9 mouse cellular contexts compared by ENCODE assay signal in genomic region chr11:72569671-72570318, GRCm38 (mm10). TPM values are rescaled to one million over a fixed set of nuclear protein-coding genes. Genes with fewer than 3 reads are reported as not detected.
DNase-seq lines count a peak whose midpoint lies in the region; ATAC-seq and TF ChIP-seq lines count a peak whose summit lies in the region.
"Had no signal": no experiment of that assay in that cellular context is flagged by ENCODE, and none has a peak within 500 bp of the region (broad histone marks: within the 10 kb centered on the region; RNA-seq: fewer than 3 reads in every experiment).

No protein-coding gene starts in this region.

- peak; percentile 79 for DNase-seq in heart, adult 11 months
- no peak for DNase-seq in CH12.LX (ENCODE audit: extremely low read depth)
- DNase-seq in embryonic facial prominence, embryonic 10.5 days (ENCODE audit: low spot score): no peak
- no peak for DNase-seq in cerebellum, postnatal 36 days
- DNase-seq in T-cell, adult 2 months (ENCODE audit: low spot score): no peak

- H3K79me2 ChIP-seq in CH12.LX (replicated peaks; ENCODE audit: control insufficient read depth, extremely low read depth, insufficient read depth, poor library complexity, severe bottlenecking): no peaks in the 10 kb centered on the region

- no peak for TF ChIP-seq POLR2A in CH12.LX (IDR thresholded peaks at IDR 0.05; ENCODE audit: low read depth, low read length)

- no peak overlapping the region for H3K4me3 ChIP-seq in heart, embryonic 11.5 days (ENCODE audit: low read depth, low read length)
- peak overlapping the region in 1 of 3 experiments; percentile 54 for H3K4me3 ChIP-seq in CH12.LX (replicated peaks in 1 of 3; ENCODE audit: low read depth in 2 of 3, low read length in 2 of 3, poor library complexity in 1 of 3)
- H3K4me3 ChIP-seq in embryonic facial prominence, embryonic 10.5 days: no peak overlapping the region
- no peak overlapping the region for H3K4me3 ChIP-seq in midbrain, embryonic 12.5 days

- no peak; the same call in 1 of the 2 replicates for TF ChIP-seq EP300 in CH12.LX (IDR thresholded peaks at IDR 0.05; ENCODE audit: low read length)

- in situ Hi-C loops in CH12.LX (cut with MboI; ENCODE audit: low pct_ligation_motif_present, low pct_unique_long_range_greater_than_20kb, low sequenced_read_pairs): loop anchor here (5.0 to 10.0 kb wide), 2 partner anchors 158 to 435 kb away; no protein-coding TSS in a partner anchor

- no peaks in the 10 kb centered on the region for H3K27me3 ChIP-seq in heart, embryonic 11.5 days (ENCODE audit: control insufficient read depth, insufficient read depth, low read length)
- H3K27me3 ChIP-seq in CH12.LX (replicated peaks): no peaks in the 10 kb centered on the region
- H3K27me3 ChIP-seq in embryonic facial prominence, embryonic 10.5 days (replicated peaks; ENCODE audit: low read depth, poor library complexity, severe bottlenecking): peaks cover 10% of the 10 kb centered on the region
- H3K27me3 ChIP-seq in midbrain, embryonic 12.5 days: 0 out of 2 replicates have a peak, but pooled peaks cover 8% of the 10 kb centered on the region

- no peaks in the 10 kb centered on the region for H3K9me3 ChIP-seq in heart, embryonic 11.5 days (replicated peaks; ENCODE audit: control insufficient read depth, low read length)
- no peaks in the 10 kb centered on the region for H3K9me3 ChIP-seq in CH12.LX (replicated peaks; ENCODE audit: low read length)
- H3K9me3 ChIP-seq in embryonic facial prominence, embryonic 10.5 days: no peaks in the 10 kb centered on the region
- H3K9me3 ChIP-seq in midbrain, embryonic 12.5 days: no peaks in the 10 kb centered on the region

- TF ChIP-seq RAD21 in CH12.LX (IDR thresholded peaks at IDR 0.05; ENCODE audit: low read depth, low read length): no peak

- TF ChIP-seq CTCF in CH12.LX (conservative IDR thresholded peaks at IDR 0.05 in 1 of 2, IDR thresholded peaks at IDR 0.05 in 1 of 2; ENCODE audit: low read depth in 2 of 2, low read length in 2 of 2): no peak

- no peaks in the 10 kb centered on the region for H3K4me1 ChIP-seq in heart, embryonic 11.5 days (ENCODE audit: control insufficient read depth, insufficient read depth, low read length)
- peaks cover 12 to 39% of the 10 kb centered on the region in 2 experiments for H3K4me1 ChIP-seq in CH12.LX (ENCODE audit: control insufficient read depth in 1 of 2, insufficient read depth in 2 of 2)
- H3K4me1 ChIP-seq in embryonic facial prominence, embryonic 10.5 days: 0 out of 2 replicates have a peak, but pooled peaks cover 6% of the 10 kb centered on the region
- no peaks in the 10 kb centered on the region for H3K4me1 ChIP-seq in midbrain, embryonic 12.5 days

- dilution Hi-C loops in CH12.LX (cut with MboI; ENCODE audit: extremely low pct_ligation_motif_present, extremely low pct_unique_long_range_greater_than_20kb, low sequenced_read_pairs): no loop called here

- WGBS in heart, embryonic 11.5 days (ENCODE audit: insufficient replicate concordance): 72% methylated on average over 11 of the region's 11 CpGs
- 67% methylated on average over 11 of the region's 11 CpGs for WGBS in embryonic facial prominence, embryonic 10.5 days
- 71% methylated on average over 11 of the region's 11 CpGs for WGBS in midbrain, embryonic 12.5 days

- H3K4me2 ChIP-seq in heart, embryonic 11.5 days: no peak overlapping the region
- H3K4me2 ChIP-seq in CH12.LX (ENCODE audit: insufficient read depth, low read depth, poor library complexity, severe bottlenecking): peak overlapping the region; percentile 78
- peak overlapping the region; percentile 45; the same call in 1 of the 2 replicates for H3K4me2 ChIP-seq in midbrain, embryonic 12.5 days (replicated peaks)

- H3K36me3 ChIP-seq in heart, embryonic 11.5 days (ENCODE audit: control insufficient read depth, insufficient read depth, low read length): no peaks in the 10 kb centered on the region
- H3K36me3 ChIP-seq in CH12.LX (replicated peaks in 1 of 2; ENCODE audit: control insufficient read depth in 1 of 2, insufficient read depth in 1 of 2, low read length in 1 of 2): no peaks in the 10 kb centered on the region
- H3K36me3 ChIP-seq in embryonic facial prominence, embryonic 10.5 days (replicated peaks): no peaks in the 10 kb centered on the region
- H3K36me3 ChIP-seq in midbrain, embryonic 12.5 days: no peaks in the 10 kb centered on the region

- no peak overlapping the region for H3K27ac ChIP-seq in heart, embryonic 11.5 days (ENCODE audit: low read depth, low read length)
- no peak overlapping the region for H3K27ac ChIP-seq in CH12.LX (ENCODE audit: insufficient read depth, low read depth)
- H3K27ac ChIP-seq in embryonic facial prominence, embryonic 10.5 days (replicated peaks): 0 out of 2 replicates have a peak overlapping the region, but pooled peaks have one; percentile 55
- no peak overlapping the region for H3K27ac ChIP-seq in midbrain, embryonic 12.5 days (replicated peaks)

- ATAC-seq in heart, embryonic 11.5 days (replicated peaks; ENCODE audit: insufficient number of reproducible peaks, low FRiP score, low TSS enrichment): no peak
- no peak for ATAC-seq in midbrain, embryonic 12.5 days (ENCODE audit: low FRiP score, low read depth)
- ATAC-seq in erythroblast, adult 5-6 weeks (replicated peaks; ENCODE audit: low FRiP score, poor library complexity, severe bottlenecking): no peak

- H3K9ac ChIP-seq in heart, embryonic 11.5 days (ENCODE audit: low read depth, low read length): no peak overlapping the region
- H3K9ac ChIP-seq in CH12.LX (ENCODE audit: insufficient read depth, low read depth): peak overlapping the region; percentile 42
- H3K9ac ChIP-seq in midbrain, embryonic 12.5 days (replicated peaks): no peak overlapping the region

TF ChIP-seq in CH12.LX, 34 proteins besides CTCF, POLR2A, EP300 and RAD21:
- TF ChIP-seq SMC3 (IDR thresholded peaks at IDR 0.05; ENCODE audit: low read depth, low read length) (no peak), USF1 (IDR thresholded peaks at IDR 0.05; ENCODE audit: low read depth, low read length) (no peak), MEF2A (IDR thresholded peaks at IDR 0.05; ENCODE audit: borderline replicate concordance, low read depth, low read length) (no peak), JUN (IDR thresholded peaks at IDR 0.05; ENCODE audit: insufficient read depth, low read depth, low read length) (no peak), MXI1 (IDR thresholded peaks at IDR 0.05; ENCODE audit: low read depth, low read length) (no peak), GABPA (IDR thresholded peaks at IDR 0.05; ENCODE audit: insufficient replicate concordance, low read depth, low read length) (no peak), ZC3H11A (IDR thresholded peaks at IDR 0.05; ENCODE audit: low read depth, low read length) (no peak), IRF4 (IDR thresholded peaks at IDR 0.05; ENCODE audit: low read depth, low read length) (peak; percentile 57; the same call in 1 of the 2 replicates), UBTF (IDR thresholded peaks at IDR 0.05; ENCODE audit: low read depth, low read length) (0 out of 2 replicates have a peak, but pooled peaks have one; percentile 21), ZNF384 (IDR thresholded peaks at IDR 0.05; ENCODE audit: low read depth, low read length) (no peak), TCF12 (IDR thresholded peaks at IDR 0.05; ENCODE audit: low read depth, low read length) (no peak), ZMIZ1 (IDR thresholded peaks at IDR 0.05; ENCODE audit: low read depth, low read length) (no peak)
TF ChIP-seq in CH12.LX: peak in this region for 2.

RNA-seq across cellular contexts. Expression of gene Spns3, which starts 19.5 kb away (rescaled TPM):
- polyA plus RNA-seq in heart, embryonic 11.5 days (2014; fragmentation: Nextera tagmentation; extraction: Ambion mirVana): 0.17 TPM in 1 of 2 replicates, not detected in the other
- total RNA-seq in CH12.LX (2012; rRNA removed) (0.17 and 0.21 TPM in 2 replicates), CH12.LX (2014; rRNA removed) (0.85 and 1.0 TPM in 2 replicates)
- 1.6 and 1.8 TPM in 2 replicates for polyA plus RNA-seq in CH12.LX (2012; ENCODE audit: insufficient read length, low read depth)
- polyA plus RNA-seq in embryonic facial prominence, embryonic 10.5 days (2016; fragmentation: Nextera tagmentation; extraction: Ambion mirVana): 0.04 and 0.14 TPM in 2 replicates
- polyA plus RNA-seq in midbrain, embryonic 12.5 days (2016; fragmentation: Nextera tagmentation; extraction: Ambion mirVana): 0.09 and 0.10 TPM in 2 replicates
- 0.58 and 4.2 TPM in 2 replicates for total RNA-seq in erythroblast, adult 5-6 weeks (2015; ENCODE audit: low replicate concordance)
- total RNA-seq in erythroblast, adult 5-6 weeks (2017; ENCODE audit: low replicate concordance): 1.5 and 5.1 TPM in 2 replicates
- total RNA-seq: heart, adult 18-20 months had no signal

RNA-seq across cellular contexts. Expression of gene Ube2g1, which starts 37.3 kb away (rescaled TPM):
- 68.3 and 68.8 TPM in 2 replicates for polyA plus RNA-seq in heart, embryonic 11.5 days (2014; fragmentation: Nextera tagmentation; extraction: Ambion mirVana)
- 34.3 and 34.5 TPM in 2 replicates for total RNA-seq in CH12.LX (2012; rRNA removed)
- 74.4 and 78.3 TPM in 2 replicates for total RNA-seq in CH12.LX (2014; rRNA removed)
- polyA plus RNA-seq in CH12.LX (2012; ENCODE audit: insufficient read length, low read depth): 52.8 and 73.8 TPM in 2 replicates
- 89.0 and 91.5 TPM in 2 replicates for polyA plus RNA-seq in embryonic facial prominence, embryonic 10.5 days (2016; fragmentation: Nextera tagmentation; extraction: Ambion mirVana)
- polyA plus RNA-seq in midbrain, embryonic 12.5 days (2016; fragmentation: Nextera tagmentation; extraction: Ambion mirVana): 113 and 116 TPM in 2 replicates
- total RNA-seq in erythroblast, adult 5-6 weeks (2015; ENCODE audit: low replicate concordance): 10.0 and 16.3 TPM in 2 replicates
- 9.4 and 9.8 TPM in 2 replicates for total RNA-seq in erythroblast, adult 5-6 weeks (2017; ENCODE audit: low replicate concordance)
